Mouse (Mus musculus) MEL (cell line): Measurements from ENCODE around the gene Itgb3. TPM values are rescaled to one million over a fixed set of nuclear protein-coding genes. Genes with fewer than 3 reads are reported as not detected.

Experiments used
- DNase-seq: peaks from one replicate; pipeline ENCODE4 v3.0.0; 2011; ENCODE audit warnings: low read depth, low spot score
- H3K27ac ChIP-seq: 2 replicates; pipeline ENCODE4 v1.5.1; 2012; ENCODE audit warnings: low read depth, mild to moderate bottlenecking, control low read depth, low read length, moderate library complexity; ENCODE audit not compliant: control insufficient read depth
- H3K27me3 ChIP-seq, 2 experiments: fragments of 150-350 bp in 1 of 2; sonication (generic) in 1 of 2; 2 replicates each; pipeline ENCODE4 v1.6.1; 2012; ENCODE audit warnings: low read length in 2 of 2, mild to moderate bottlenecking in 2 of 2, improper control_type of control experiment in 1 of 2, moderate library complexity in 1 of 2; ENCODE audit not compliant: insufficient read depth in 2 of 2, control insufficient read depth in 1 of 2
- H3K36me3 ChIP-seq, 2 experiments: 2 replicates each; pipeline ENCODE4 v1.6.1; 2012 to 2014; ENCODE audit warnings: low read length in 2 of 2, improper control_type of control experiment in 1 of 2, inconsistent platforms in 1 of 2, mild to moderate bottlenecking in 1 of 2; ENCODE audit not compliant: insufficient read depth in 2 of 2, control insufficient read depth in 1 of 2
- H3K4me1 ChIP-seq, 2 experiments: fragments of 150-350 bp in 1 of 2; sonication (generic) in 1 of 2; 2 replicates each; pipeline ENCODE4 v1.6.1; 2012; ENCODE audit warnings: low read length in 2 of 2, improper control_type of control experiment in 1 of 2, mild to moderate bottlenecking in 1 of 2; ENCODE audit not compliant: insufficient read depth in 2 of 2, control insufficient read depth in 1 of 2
- H3K4me3 ChIP-seq, 2 experiments: fragments of 150-350 bp in 1 of 2; sonication (generic) in 1 of 2; 2 replicates each; pipeline ENCODE4 v1.5.1; 2012; ENCODE audit warnings: low read depth in 2 of 2, low read length in 2 of 2, mild to moderate bottlenecking in 2 of 2, moderate library complexity in 2 of 2, control low read depth in 1 of 2, improper control_type of control experiment in 1 of 2; ENCODE audit not compliant: control insufficient read depth in 1 of 2, insufficient read depth in 1 of 2
- H3K79me2 ChIP-seq: 2 replicates; pipeline ENCODE4 v1.6.1; 2012; ENCODE audit warnings: mild to moderate bottlenecking, low read length, moderate library complexity; ENCODE audit not compliant: control insufficient read depth, poor library complexity, insufficient read depth
- H3K9ac ChIP-seq: 2 replicates; pipeline ENCODE4 v1.6.1; 2012; ENCODE audit warnings: low read depth, mild to moderate bottlenecking, control low read depth, low read length, moderate library complexity; ENCODE audit not compliant: control insufficient read depth, poor library complexity, severe bottlenecking
- H3K9me3 ChIP-seq: fragments of 150-350 bp; sonication (generic); replicated peaks from 2 replicates; pipeline ENCODE4 v1.6.1; 2012; ENCODE audit warnings: mild to moderate bottlenecking, low read length, improper control_type of control experiment, moderate library complexity; ENCODE audit not compliant: insufficient read depth
- EP300 ChIP-seq, 2 experiments: IDR thresholded peaks; 2 replicates each; pipeline ENCODE4 v1.6.1; 2011; ENCODE audit warnings: improper control_type of control experiment in 2 of 2, low read length in 2 of 2, low read depth in 1 of 2, mild to moderate bottlenecking in 1 of 2
- GABPA ChIP-seq: IDR thresholded peaks from 2 replicates; pipeline ENCODE4 v1.6.1; 2012; ENCODE audit warnings: low read depth, mild to moderate bottlenecking, inconsistent platforms, low read length, improper control_type of control experiment, moderate library complexity
- HCFC1 ChIP-seq: IDR thresholded peaks from 2 replicates; pipeline ENCODE4 v1.6.1; 2012; ENCODE audit warnings: low read depth, mild to moderate bottlenecking, inconsistent platforms, low read length, improper control_type of control experiment, moderate library complexity
- MEF2A ChIP-seq: IDR thresholded peaks from 2 replicates; pipeline ENCODE4 v1.6.1; 2014; ENCODE audit warnings: low read depth, mild to moderate bottlenecking, inconsistent platforms, low read length, improper control_type of control experiment; ENCODE audit not compliant: poor library complexity, insufficient replicate concordance, severe bottlenecking; ENCODE audit errors: extremely low read depth
- MYC ChIP-seq: IDR thresholded peaks from 2 replicates; pipeline ENCODE4 v1.6.1; 2011; ENCODE audit warnings: low read depth, mild to moderate bottlenecking, low read length, improper control_type of control experiment, moderate library complexity
- NELFE ChIP-seq: IDR thresholded peaks from 2 replicates; pipeline ENCODE4 v1.6.1; 2011; ENCODE audit warnings: low read depth, low read length, improper control_type of control experiment
- NRF1 ChIP-seq: IDR thresholded peaks from 2 replicates; pipeline ENCODE4 v1.6.1; 2014; ENCODE audit warnings: low read depth, mild to moderate bottlenecking, inconsistent platforms, low read length, improper control_type of control experiment, moderate library complexity; ENCODE audit not compliant: poor library complexity, insufficient read depth, severe bottlenecking
- POLR2AphosphoS5 ChIP-seq: IDR thresholded peaks from 2 replicates; pipeline ENCODE4 v1.6.1; 2012; ENCODE audit warnings: low read depth, borderline replicate concordance, mild to moderate bottlenecking, inconsistent platforms, low read length, moderate library complexity, mixed read lengths
- RAD21 ChIP-seq: IDR thresholded peaks from 2 replicates; pipeline ENCODE4 v1.6.1; 2011; ENCODE audit warnings: mild to moderate bottlenecking, low read depth, low read length, improper control_type of control experiment
- RCOR1 ChIP-seq: IDR thresholded peaks from 2 replicates; pipeline ENCODE4 v1.6.1; 2012; ENCODE audit warnings: low read depth, mild to moderate bottlenecking, inconsistent platforms, low read length, improper control_type of control experiment
- SIN3A ChIP-seq: IDR thresholded peaks from 2 replicates; pipeline ENCODE4 v1.6.1; 2012; ENCODE audit warnings: low read length, improper control_type of control experiment, inconsistent platforms
- TBP ChIP-seq: IDR thresholded peaks from 2 replicates; pipeline ENCODE4 v1.8.0; 2011; ENCODE audit warnings: low read depth, low read length, improper control_type of control experiment
- TCF12 ChIP-seq: IDR thresholded peaks from 2 replicates; pipeline ENCODE4 v1.6.1; 2014; ENCODE audit warnings: low read depth, mild to moderate bottlenecking, inconsistent platforms, low read length, improper control_type of control experiment, moderate library complexity
- USF1 ChIP-seq: IDR thresholded peaks from 2 replicates; pipeline ENCODE4 v1.6.1; 2014; ENCODE audit warnings: low read depth, mild to moderate bottlenecking, inconsistent platforms, low read length, improper control_type of control experiment, moderate library complexity
- USF2 ChIP-seq, 2 experiments: IDR thresholded peaks; 2 replicates each; pipeline ENCODE4 v1.6.1; 2011 to 2012; ENCODE audit warnings: improper control_type of control experiment in 2 of 2, low read length in 2 of 2, borderline replicate concordance in 1 of 2, inconsistent platforms in 1 of 2, low read depth in 1 of 2, mild to moderate bottlenecking in 1 of 2; ENCODE audit not compliant: insufficient read depth in 1 of 2
- ZC3H11A ChIP-seq: IDR thresholded peaks from 2 replicates; pipeline ENCODE4 v1.6.1; 2012; ENCODE audit warnings: low read depth, mild to moderate bottlenecking, inconsistent platforms, low read length, improper control_type of control experiment
- ZMIZ1 ChIP-seq: IDR thresholded peaks from 2 replicates; pipeline ENCODE4 v1.6.1; 2012; ENCODE audit warnings: low read depth, mild to moderate bottlenecking, inconsistent platforms, low read length, improper control_type of control experiment, moderate library complexity
- polyA plus RNA-seq, 2 experiments: library from polyadenylated mRNA; stranded (reverse) in 1 of 2; unstranded in 1 of 2; fragments of >175 nt in 1 of 2; fragments of >200 nt in 1 of 2; gene quantifications; 2 replicates each; pipeline versions ENCODE4 v1.2.1 to v1.2.4; 2012; ENCODE audit warnings: low replicate concordance in 2 of 2, low read depth in 1 of 2; ENCODE audit not compliant: insufficient read length in 2 of 2, insufficient read depth in 1 of 2, missing spikeins in 1 of 2
- total RNA-seq: library from RNA; depleted of rRNA; stranded (reverse); fragments of 300-350 nt; gene quantifications from 2 replicates; pipeline ENCODE4 v1.2.3, GENCODE M21; 2012

Itgb3 gene
- total and polyA plus RNA-seq, 3 experiments = 0.08 to 0.32 TPM; not detected in 1

DNA sequence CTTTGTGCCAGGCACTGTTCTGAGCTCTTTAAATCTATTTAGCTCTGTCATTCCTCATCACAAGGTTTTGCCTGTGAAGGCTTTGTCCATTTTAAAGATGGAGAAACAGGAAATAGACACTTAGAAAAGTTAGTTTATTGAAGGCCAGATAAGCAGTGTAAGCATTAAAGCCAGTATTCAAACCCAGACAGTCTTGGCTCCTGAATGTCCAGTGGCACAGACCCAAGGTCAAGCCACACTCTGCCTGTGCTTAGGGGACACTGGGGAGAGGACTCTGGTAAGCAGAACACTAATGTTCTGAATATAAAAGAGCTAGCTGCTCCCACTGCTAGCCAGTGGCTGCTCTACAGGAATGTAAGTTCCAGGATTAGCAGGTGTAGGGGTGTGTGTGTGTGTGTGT lies 56.6 kb downstream of the Itgb3 start:
- no peak for TF ChIP-seq EP300 (IDR thresholded peaks at IDR 0.05; ENCODE audit: low read depth in 1 of 2, low read length in 2 of 2)
- TF ChIP-seq, all 39 proteins: peak for 0
- no peak for DNase-seq
- H3K27ac ChIP-seq = no peak overlapping the region
- H3K4me1 ChIP-seq = peaks cover 6 to 29% of the 10 kb centered on the region in 2 experiments; a peak in 3 of 4 replicates
- H3K4me3 ChIP-seq = no peak overlapping the region
- no peaks in the 10 kb centered on the region for H3K79me2 ChIP-seq
- no peaks in the 10 kb centered on the region for H3K9me3 ChIP-seq
- no peaks in the 10 kb centered on the region for H3K27me3 ChIP-seq
- no peak overlapping the region for H3K9ac ChIP-seq
- H3K36me3 ChIP-seq = peaks cover 0 to 10% of the 10 kb centered on the region in 2 experiments; a peak in 2 of 4 replicates

DNA sequence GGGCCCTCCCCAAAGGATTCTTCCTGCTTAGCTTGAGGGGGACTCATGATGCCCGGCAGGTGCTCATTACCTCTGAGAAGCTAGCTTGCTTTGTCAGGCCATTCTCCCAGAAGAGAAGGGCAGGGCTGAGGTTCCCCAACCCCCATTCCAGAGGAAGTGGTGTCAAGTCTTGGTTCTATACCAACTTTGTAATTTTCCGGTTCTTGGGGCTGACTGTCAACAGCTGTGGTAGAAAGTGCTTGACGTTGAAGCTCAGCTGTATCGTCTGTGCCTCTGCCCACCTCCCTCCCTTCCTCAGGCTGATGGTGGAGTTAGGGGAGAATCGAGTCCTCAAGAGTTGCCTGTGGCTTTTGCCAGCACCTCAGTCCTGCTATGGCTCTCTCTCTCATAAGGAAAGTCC lies 59.6 kb downstream of the Itgb3 start:
- H3K9ac ChIP-seq = no peak overlapping the region
- H3K79me2 ChIP-seq = no peaks in the 10 kb centered on the region
- no peaks in the 10 kb centered on the region; a peak in 2 of 4 replicates for H3K27me3 ChIP-seq
- no peak overlapping the region for H3K4me3 ChIP-seq
- no peak for DNase-seq
- peaks cover 3 to 16% of the 10 kb centered on the region in 2 experiments; a peak in 3 of 4 replicates for H3K4me1 ChIP-seq
- H3K27ac ChIP-seq = no peak overlapping the region
- H3K9me3 ChIP-seq = no peaks in the 10 kb centered on the region
- peaks cover 0 to 7% of the 10 kb centered on the region in 2 experiments; a peak in 2 of 4 replicates for H3K36me3 ChIP-seq
- TF ChIP-seq NELFE (no peak), POLR2AphosphoS5 (no peak), GABPA (no peak), HCFC1 (no peak), USF2 (IDR thresholded peaks at IDR 0.05; ENCODE audit: borderline replicate concordance in 1 of 2, insufficient read depth in 1 of 2, low read depth in 1 of 2, low read length in 2 of 2) (no peak), MYC (no peak), NRF1 (no peak), MEF2A (no peak), USF1 (no peak)

DNA sequence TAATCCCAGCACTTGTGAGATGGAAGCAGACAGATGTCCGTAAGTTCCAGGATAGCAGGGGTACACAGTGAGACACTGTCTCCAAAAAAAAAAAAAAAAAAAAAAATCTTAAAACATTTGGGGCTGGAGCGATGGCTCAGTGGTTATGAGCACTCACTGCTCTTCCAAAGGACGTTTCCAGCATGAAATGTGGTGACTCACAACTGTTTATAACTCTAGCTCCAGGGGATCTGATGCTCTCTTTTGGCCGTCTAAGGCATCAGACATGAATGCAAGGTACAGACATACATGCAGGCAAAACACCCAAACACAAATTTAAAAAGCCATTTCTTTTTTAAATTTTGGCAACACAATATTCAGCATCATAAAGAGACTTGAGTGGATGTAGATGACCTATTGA lies 65.6 kb downstream of the Itgb3 start:
- Histone ChIP-seq H3K9ac (no peak overlapping the region), H3K79me2 (no peaks in the 10 kb centered on the region), H3K9me3 (no peaks in the 10 kb centered on the region), H3K4me3 (no peak overlapping the region), H3K4me1 (no peaks in the 10 kb centered on the region), H3K36me3 (no peaks in the 10 kb centered on the region), H3K27ac (no peak overlapping the region), H3K27me3 (no peaks in the 10 kb centered on the region; a peak in 2 of 4 replicates)
- DNase-seq = no peak
- no peak for TF ChIP-seq RCOR1
- no peak for TF ChIP-seq NELFE
- TF ChIP-seq TCF12 = no peak
- no peak for TF ChIP-seq TBP
- TF ChIP-seq SIN3A = no peak
- no peak for TF ChIP-seq RAD21
- TF ChIP-seq ZMIZ1 = no peak
- TF ChIP-seq ZC3H11A = no peak
